Mouse (Mus musculus): Measurements from ENCODE around the gene Klf14. TPM values are rescaled to one million over a fixed set of nuclear protein-coding genes. Genes with fewer than 3 reads are reported as not detected.

Gene Klf14
- total RNA-seq (2021) = under 1 TPM; 0.18 to 0.30 TPM
- long read RNA-seq, partial matches to known transcripts = 0 of 1 reads
- long read RNA-seq, other reads (novel, unspliced or antisense) = 0 of 1 reads

DNA sequence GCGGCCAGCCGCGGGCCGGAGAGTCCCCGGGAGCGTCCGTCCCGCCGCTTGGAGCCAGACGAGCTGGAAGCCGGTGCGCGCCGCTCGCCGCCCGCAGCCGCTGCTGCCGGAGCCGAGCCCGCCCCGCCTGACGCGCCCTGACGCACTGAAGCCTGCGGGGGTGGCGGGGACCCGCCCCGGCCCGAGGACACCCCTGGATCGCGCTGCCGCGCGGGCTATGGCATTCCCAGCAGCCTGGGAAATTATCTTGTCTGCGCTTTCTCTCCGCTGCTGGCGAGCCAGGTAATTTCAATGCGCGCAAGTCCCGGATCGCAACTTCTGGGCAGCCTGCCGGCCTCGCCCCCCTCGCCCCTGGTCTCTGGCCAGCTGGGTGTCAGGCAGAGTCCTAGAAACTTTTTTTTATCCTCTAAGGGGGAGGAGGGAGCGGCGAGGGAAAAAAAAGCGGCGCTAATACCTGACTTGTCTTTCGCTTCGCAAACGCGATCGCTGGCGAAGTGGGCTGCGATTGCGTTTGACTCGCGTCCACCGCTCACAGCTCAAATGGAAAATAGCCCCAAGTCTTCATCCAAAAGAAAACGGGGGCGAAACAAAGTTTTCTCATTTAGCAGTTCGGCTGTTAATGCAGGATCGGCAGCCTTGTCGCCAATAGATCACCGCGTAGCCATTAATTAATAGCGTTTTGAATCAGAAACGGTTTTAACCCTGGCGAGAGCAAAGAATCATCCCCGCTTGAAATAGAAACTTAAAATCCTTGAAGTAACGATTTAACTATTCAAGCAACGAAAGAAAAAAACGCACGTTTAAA lies at the start of gene Klf14:
TSS of gene Klf14 (minus strand) at position 343 of the 805 bp plus-strand sequence.
- no peak for DNase-seq (ENCODE audit: low spot score in 2 of 2)

DNA sequence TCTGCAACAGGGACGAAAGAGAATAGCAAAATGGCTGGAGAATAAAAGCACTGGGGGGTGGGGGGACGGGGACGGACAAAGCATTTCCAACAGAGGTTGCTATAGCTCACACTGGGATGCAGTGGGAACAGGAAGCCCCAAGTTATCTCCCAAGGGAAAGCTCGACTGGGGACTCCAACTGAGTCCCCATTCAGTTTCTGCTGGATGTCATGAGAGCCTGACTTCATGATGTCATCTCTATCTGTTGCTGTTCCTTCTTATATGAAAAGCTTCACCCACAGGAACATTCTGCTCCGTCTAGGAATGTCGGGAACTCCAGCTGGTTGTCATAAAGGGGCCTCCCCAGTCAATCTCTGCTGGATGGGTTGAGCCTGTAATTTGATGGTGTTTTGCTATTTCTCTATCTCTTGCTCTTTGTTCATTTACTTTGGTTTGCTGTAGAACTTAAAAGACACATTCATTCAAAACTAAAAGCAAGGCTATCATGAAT lies 47.3 kb upstream of the Klf14 start:
- no peak for DNase-seq (ENCODE audit: low spot score in 2 of 2)

DNA sequence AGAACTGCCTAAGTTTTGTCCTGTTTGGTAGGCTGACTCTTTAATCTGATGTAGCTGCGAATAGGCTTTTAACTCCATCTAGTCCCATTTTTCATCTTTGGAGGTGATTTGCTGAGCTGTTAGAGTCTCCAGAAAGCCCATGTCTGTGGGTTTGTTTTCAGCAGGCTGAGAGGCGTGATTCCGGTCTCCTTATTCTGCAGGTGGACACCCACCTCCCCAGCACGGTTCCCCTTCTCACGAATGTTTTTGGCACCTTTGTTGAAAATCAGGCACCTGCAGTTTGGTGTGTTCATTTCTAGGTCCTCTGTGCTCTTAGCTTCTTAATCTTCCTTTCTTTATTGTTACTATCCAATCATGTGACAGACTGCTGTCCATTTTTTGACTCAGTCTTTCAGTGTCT lies 27.5 kb upstream of the Klf14 start:
- DNase-seq (ENCODE audit: low spot score in 2 of 2) = no peak

DNA sequence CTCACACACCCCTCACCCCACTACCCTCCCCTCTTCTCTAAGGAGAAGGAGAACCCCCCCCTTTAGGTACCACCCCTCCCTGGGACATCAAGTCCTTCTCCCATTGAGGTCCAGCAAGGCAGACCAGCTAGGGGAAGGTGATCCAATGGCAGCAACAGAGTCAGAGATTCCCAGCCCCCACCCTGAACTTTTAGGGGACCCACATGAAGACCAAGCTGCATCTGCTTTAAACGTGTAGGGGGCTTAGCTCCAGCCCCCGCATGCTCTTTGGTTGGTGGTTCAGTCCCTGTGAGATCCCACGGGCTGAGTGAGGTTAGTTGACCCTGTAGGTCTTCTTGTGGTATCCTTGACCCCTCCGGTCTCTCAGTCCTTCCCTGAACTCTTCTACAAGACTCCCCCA lies 24.1 kb upstream of the Klf14 start:
- DNase-seq (ENCODE audit: low spot score in 2 of 2) = no peak

DNA sequence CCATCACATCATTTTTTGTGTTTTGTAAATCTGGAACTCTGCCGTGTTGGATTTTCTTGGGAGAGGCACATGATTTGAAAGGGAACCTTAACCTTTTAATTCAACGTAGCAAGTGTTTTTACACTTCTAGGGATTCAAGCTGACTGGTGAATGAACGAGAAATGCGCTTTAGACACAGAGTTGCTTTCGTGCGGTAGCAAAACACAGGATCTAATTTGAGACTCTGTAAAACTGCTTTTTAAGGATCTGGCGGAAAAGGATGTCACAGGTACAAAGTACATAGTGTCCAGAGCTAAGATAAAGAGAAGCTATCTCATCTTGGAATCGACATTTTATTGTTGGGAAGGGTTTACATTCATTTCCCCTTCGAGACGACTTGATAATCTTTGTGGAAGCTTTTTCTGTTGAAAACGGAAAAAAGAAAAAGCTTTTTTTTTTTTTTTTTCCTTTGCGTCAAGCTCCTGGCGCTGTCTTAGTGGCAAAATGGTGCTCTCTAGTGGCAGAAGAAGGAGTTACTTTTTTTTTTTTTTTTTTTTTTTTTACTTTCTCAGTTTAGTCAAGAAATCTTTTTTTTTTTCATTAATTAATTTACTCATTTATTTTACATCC lies 23.6 kb upstream of the Klf14 start:
- DNase-seq (ENCODE audit: low spot score in 2 of 2) = peak in 1 of 2 experiments; percentile 11

DNA sequence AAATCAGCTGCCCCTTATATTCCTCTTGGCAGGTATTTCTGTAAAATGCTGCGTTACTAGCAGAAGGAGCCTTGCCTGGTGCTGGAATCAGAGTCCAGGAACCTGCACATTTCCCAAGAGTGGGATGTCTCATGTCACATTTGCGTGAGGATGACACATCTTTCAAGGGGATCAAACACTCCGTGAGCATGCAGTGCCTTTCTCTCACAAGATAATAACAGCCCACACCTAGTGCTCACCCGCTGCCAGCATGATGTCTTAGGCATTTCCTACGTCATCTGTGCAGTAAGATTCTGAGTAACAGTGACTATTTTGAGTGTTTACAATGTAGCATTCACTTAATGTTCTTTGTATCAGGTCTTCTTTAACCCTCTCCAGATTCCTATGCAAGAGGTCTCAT lies 22.5 kb upstream of the Klf14 start:
- no peak for DNase-seq (ENCODE audit: low spot score in 2 of 2)

DNA sequence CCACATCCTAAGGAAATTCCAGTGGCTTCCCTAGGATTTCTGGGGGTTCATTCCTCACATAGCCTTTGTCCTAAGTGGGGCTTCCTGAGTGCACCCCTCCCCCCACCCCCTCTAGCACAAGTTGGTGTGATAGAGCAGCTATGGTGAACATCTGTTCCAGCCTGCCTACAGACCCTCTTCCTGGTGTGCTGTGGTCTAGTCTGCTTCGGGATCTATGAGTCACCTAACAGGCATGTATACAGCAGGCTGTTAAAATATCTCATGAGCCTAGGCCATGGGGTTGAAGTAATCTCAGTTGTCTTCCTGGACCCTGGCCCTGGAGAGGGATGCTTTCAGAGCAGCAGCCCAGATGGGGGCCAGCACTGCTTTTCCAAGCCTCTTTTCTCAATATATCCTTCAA lies 19.7 kb upstream of the Klf14 start:
- DNase-seq (ENCODE audit: low spot score in 2 of 2) = no peak

DNA sequence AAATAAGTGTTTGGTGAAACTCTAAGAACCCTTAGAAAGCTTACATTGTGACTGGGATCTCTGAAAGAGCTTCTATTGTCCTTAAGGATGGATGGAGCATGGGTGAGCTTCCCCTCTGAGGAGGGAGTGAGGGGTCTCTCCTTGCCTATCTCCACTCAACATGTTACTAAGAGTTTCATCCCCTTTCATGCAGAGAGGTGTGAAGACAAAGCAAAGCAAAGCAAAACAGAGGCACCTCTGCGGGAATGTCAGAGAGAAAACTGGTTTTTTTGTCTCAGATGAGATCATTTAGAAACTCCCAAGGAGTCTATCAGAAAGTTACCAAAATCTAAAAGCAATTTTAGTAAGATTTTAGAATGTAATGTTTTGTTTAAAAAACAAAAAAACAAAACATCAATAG lies 13.2 kb upstream of the Klf14 start:
- no peak for DNase-seq (ENCODE audit: low spot score in 2 of 2)

DNA sequence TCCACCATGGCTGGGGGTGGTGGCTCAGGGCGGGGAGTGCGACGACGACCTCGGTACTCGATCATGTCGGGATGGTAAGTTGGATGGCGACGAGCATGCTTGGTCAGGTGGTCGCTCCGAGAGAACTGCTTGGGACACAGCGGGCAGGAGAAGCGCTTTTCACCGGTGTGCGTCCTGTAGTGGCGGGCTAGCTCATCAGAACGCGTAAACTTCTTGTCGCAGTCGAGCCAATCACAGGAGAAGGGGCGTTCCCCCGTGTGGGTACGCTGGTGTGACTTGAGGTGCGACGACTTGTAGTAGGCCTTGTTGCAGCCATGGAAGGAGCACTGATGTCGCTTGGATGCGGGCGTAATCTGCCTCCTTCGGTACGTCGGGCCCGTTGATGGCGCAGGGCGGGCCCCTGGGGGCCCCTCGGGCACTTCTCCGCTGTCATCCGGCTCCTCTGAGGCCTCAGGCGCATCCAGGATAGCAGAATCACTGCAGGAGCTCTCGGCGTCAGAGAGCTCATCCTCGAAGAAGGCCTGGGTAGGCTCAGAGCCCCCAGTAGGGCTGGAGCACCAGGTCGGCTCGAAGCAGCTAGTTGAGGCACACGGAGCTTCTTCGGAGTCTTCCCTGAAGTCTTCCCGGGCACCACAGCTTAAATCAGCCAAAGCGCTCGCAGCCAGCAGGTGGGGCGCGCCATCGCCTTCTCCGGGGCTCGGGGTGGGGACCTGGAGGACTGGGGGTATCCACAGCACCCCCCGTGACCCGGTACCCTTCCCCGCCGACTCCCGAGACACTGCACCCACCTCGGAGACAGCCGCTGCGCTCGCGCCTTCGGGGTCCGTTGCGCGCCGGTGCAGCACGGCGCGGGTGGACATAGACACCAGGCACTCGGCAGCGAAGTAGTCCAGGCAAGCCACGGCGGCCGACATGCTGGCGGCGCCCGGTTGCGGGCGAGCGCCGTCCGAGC lies 818 bp downstream of the Klf14 start:
- peak in 1 of 2 experiments; percentile 30 for DNase-seq (ENCODE audit: low spot score in 2 of 2)

DNA sequence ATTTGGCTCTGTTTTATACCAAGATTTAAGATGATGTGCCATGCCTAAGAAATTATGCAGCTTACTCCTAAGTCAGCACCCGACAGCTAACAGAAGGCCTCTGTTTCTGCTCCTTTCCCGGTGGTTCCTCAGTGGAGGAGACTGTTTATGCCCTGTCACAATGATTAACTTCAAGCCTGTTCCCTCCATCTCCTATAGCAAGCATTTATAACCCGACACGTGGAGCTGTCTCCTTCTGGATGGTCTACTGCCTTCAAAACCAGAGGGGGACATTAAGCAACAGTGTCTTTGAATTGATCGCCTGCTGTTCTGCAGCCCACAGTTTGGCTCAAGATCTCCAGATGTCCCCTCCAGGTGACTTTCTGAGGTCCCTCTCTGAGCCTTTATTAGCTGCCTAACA lies 19.6 kb downstream of the Klf14 start:
- DNase-seq (ENCODE audit: low spot score in 2 of 2) = no peak

DNA sequence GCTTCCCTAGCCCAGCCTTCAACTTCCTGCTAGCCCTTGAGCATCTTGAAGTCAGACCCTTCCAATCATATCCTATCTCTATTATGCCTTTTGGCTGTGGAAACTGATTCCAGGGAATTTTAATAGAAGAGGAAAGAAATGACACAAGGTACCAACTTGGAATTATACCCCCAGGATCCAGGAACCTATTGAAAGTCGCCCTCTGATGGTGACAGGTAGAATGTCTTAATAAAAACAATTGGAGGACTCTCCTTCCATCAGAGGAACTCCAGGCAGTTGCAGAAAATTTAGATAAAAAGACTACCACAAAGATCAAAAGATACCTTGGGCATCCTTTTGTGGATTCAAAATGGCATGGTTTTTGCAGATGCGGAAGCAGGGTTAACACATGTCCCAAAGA lies 36.1 kb downstream of the Klf14 start:
- peak in 1 of 2 experiments; percentile 4 for DNase-seq (ENCODE audit: low spot score in 2 of 2)

DNA sequence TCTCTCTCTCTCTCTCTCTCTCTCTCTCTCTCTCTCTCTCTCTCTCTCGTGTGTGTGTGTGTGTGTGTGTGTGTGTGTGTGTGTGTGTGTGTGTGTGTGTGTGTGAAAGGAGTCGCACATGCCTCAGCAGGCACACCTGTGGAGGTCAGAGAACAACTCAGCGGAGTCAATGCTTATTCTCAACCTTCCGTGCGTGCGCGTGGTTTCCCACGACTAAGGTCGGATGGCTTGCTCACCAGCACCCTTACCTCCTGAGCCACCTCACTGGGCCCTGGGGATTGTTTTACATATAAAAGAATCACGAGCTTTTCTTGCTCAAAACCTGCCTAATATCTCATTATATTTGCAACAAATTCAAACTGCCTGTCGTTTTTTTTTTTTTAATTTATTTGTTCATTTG lies 37.1 kb downstream of the Klf14 start:
- DNase-seq (ENCODE audit: low spot score in 2 of 2) = no peak

DNA sequence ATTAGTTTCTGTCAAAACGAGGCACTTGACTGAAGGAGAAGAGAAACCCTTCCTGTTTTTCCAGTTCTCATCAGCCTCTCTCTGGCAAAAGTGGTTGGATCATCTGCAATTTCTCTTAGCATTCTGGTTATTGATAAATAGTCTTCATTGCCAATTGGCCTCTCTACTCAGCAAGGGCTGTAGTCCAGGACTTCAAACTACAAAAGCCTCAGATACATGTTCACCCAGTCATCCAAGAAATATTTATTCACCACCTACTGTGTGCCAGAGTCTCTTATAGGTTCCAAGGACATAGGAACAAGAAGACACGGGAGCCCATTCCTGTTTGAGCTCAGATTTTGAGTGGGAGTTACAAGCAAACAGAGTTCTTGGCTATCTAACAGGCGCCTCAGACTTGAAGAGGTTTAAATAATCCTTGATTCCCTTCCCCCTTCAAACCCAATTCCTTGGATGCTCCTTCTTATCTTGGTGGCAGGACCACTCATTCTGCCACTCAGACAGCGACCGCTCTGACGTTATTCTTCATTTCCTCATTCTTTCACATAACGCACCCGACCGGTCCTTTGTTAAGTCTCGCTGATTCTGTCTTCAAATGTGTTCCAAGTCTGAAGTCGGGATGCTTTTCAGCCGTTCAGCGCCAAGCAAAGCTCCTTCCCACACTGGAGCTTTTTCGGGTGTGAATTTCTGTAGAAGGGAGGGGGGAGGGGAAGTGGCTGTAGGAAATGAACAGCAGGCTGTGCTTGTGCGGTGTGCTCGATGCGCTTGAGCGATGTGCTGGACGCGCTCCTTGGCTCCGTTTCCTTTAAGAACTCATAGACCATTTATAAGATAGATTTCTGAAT lies 37.8 kb downstream of the Klf14 start:
- DNase-seq (ENCODE audit: low spot score in 2 of 2) = peak in 1 of 2 experiments; percentile 35

DNA sequence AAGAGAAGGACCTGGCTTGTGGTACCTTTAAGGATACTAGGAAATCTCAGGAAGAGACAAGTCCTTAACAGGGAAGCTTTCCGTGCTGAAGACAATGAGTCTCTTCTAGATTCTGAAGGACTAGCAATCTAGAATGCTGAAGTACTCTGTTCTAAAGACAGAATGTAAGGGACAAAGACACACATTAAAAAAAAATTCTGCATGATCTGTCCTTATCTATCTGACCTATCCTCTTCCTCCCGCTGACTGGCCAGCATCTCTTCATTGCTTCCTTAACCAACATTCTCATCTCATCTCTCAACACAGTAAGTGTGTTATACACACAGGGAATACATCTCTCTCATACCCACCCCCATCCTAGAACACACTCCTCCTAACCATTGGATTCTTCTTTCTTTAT lies 43.4 kb downstream of the Klf14 start, which contains the start of gene Tsga13:
TSS of gene Tsga13 (minus strand) at position 101 of the 400 bp plus-strand sequence.
- DNase-seq (ENCODE audit: low spot score in 2 of 2) = no peak

DNA sequence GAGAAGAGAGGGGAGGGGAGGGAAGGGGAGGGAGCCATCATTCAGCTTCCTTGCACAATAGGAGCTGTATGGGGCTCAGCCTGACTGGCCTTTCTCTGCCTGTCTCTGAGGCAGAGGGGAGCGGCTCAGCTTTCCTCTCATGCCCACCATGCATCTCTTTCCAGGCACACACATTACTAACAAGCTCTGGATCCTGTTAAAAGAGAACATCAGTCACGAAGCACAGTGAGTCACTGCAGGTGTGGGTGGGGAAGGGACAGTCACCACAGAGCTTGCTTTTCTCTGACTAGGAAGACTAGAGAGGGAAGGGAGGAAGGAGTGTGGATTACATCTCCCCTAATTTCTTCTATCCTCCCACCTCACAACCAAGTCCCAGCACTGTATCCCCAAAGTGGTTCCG lies 50.9 kb downstream of the Klf14 start:
- DNase-seq (ENCODE audit: low spot score in 2 of 2) = peak; percentile 42 to 54

Other genes with a start within 250 kb of the Klf14 start
- gene Mest, start 235.5 kb downstream of the Klf14 start, total RNA-seq (2021) = 10 to 100 TPM; 44.9 to 49.3 TPM
- 10 to 100 TPM; 86.9 to 92.5 TPM for gene Copg2, start 62.3 kb downstream of the Klf14 start, total RNA-seq (2021)
- not detected for gene Tsga13, start 43.5 kb downstream of the Klf14 start, total RNA-seq (2021)

Measured in layer of hippocampus, adult 18-20 months (tissue).